9 mouse cellular contexts compared by ENCODE assay signal in genomic region chr8:114441616-114442015, GRCm38 (mm10). TPM values are rescaled to one million over a fixed set of nuclear protein-coding genes. Genes with fewer than 3 reads are reported as not detected.
DNase-seq lines count a peak whose midpoint lies in the region; TF ChIP-seq lines count a peak whose summit lies in the region.
"Had no signal": no experiment of that assay in that cellular context is flagged by ENCODE, and none has a peak within 500 bp of the region (broad histone marks: within the 10 kb centered on the region; RNA-seq: fewer than 3 reads in every experiment).

No protein-coding gene starts in this region.

- DNase-seq in adrenal gland, postnatal 14 days, result peak; percentile 47
- no peak for DNase-seq in adrenal gland, adult 2 months
- DNase-seq in left cerebral cortex, postnatal 4 days, result peak; percentile 35
- DNase-seq in left cerebral cortex, adult 8-10 months (ENCODE audit: low spot score in 2 of 2), result no peak
- DNase-seq in retina, embryonic 14.5 days (ENCODE audit: low spot score), result peak; percentile 64
- no peak for DNase-seq in urinary bladder, postnatal 10 days (ENCODE audit: low spot score)
- DNase-seq in right cerebral cortex, postnatal 25 days, result no peak

- TF ChIP-seq POLR2A in cortical plate, adult 2 months (IDR thresholded peaks at IDR 0.05; ENCODE audit: extremely low read depth, insufficient read depth, low read length), result no peak

- no peaks in the 10 kb centered on the region for H3K4me1 ChIP-seq in cortical plate, adult 2 months (ENCODE audit: control insufficient read depth, insufficient read depth, low read length)

- intact Hi-C loops in left cerebral cortex, postnatal 4 days (cut with DNase I), result no loop called here

- TF ChIP-seq CTCF in cortical plate, adult 2 months (IDR thresholded peaks at IDR 0.05; ENCODE audit: extremely low read depth, insufficient read depth, low read length), result peak; percentile 15; the same call in 1 of the 2 replicates

- H3K27ac ChIP-seq in cortical plate, adult 2 months (ENCODE audit: insufficient read depth, low read length), result no peak overlapping the region
- H3K27ac ChIP-seq: macrophage had no signal

- H3K4me3 ChIP-seq in cortical plate, adult 2 months (ENCODE audit: insufficient read depth, low read length), result no peak overlapping the region

RNA-seq across cellular contexts. Expression of gene Wwox, which starts 2.2 kb away (rescaled TPM):
- 22.4 and 24.4 TPM in 2 replicates for total RNA-seq in adrenal gland, postnatal 14 days (2021)
- total RNA-seq in adrenal gland, adult 2 months (2021), result 10 to 100 TPM; 24.5 to 30.6 TPM
- polyA plus RNA-seq in adrenal gland, adult 2 months (2012; rRNA removed), result 18.6 and 20.4 TPM in 2 replicates
- 10 to 100 TPM; 12.5 to 12.9 TPM for total RNA-seq in left cerebral cortex, postnatal 4 days (2021)
- 10 to 100 TPM; 18.8 to 21.0 (median 19.8) TPM for total RNA-seq in left cerebral cortex, adult 8-10 months (2022)
- 17.3 and 17.8 TPM in 2 replicates for polyA plus RNA-seq in cortical plate, adult 2 months (2012; rRNA removed)

RNA-seq across cellular contexts. Expression of gene Clec3a, which starts 23.7 kb away (rescaled TPM):
- total RNA-seq in adrenal gland, postnatal 14 days (2021), result not detected in 2 replicates
- not detected for total RNA-seq in adrenal gland, adult 2 months (2021)
- polyA plus RNA-seq in adrenal gland, adult 2 months (2012; rRNA removed), result not detected in 2 replicates
- total RNA-seq in left cerebral cortex, postnatal 4 days (2021), result not detected
- total RNA-seq in left cerebral cortex, adult 8-10 months (2022), result not detected
- not detected in 2 replicates for polyA plus RNA-seq in cortical plate, adult 2 months (2012; rRNA removed)
- polyA plus RNA-seq: macrophage had no signal

Comparison
In these comparisons a context has a peak if more than half of its experiments do, and no peak if none do; other contexts are left out.
1. DNase-seq: peak in adrenal gland, postnatal 14 days (single experiment), left cerebral cortex, postnatal 4 days (single experiment) and retina, embryonic 14.5 days (single experiment); none in adrenal gland, adult 2 months (single experiment), left cerebral cortex, adult 8-10 months (0 of 2), urinary bladder, postnatal 10 days (single experiment) and right cerebral cortex, postnatal 25 days (single experiment).